Mouse (Mus musculus) CD4-positive naive resting alpha-beta T cell, adult 57 days (primary cell): ENCODE data around the gene Icam5. TPM values are rescaled to one million over a fixed set of nuclear protein-coding genes. Genes with fewer than 3 reads are reported as not detected.

ENCODE experiments used
- total RNA-seq: library from RNA; stranded (reverse); gene quantifications from one replicate; pipeline ENCODE4 v1.2.4, GENCODE M21; 2023

Gene Icam5
- 0.18 TPM for total RNA-seq

GRCm38 (mm10) chr9:21031896-21032351, at the start of gene Icam5:
Icam5 (plus strand) TSS chr9:21032073.

GRCm38 (mm10) chr9:21002627-21003551, 29.0 kb upstream of the Icam5 start, which contains the start of gene Mrpl4:
Mrpl4 (plus strand) TSS chr9:21002738.

DNA sequence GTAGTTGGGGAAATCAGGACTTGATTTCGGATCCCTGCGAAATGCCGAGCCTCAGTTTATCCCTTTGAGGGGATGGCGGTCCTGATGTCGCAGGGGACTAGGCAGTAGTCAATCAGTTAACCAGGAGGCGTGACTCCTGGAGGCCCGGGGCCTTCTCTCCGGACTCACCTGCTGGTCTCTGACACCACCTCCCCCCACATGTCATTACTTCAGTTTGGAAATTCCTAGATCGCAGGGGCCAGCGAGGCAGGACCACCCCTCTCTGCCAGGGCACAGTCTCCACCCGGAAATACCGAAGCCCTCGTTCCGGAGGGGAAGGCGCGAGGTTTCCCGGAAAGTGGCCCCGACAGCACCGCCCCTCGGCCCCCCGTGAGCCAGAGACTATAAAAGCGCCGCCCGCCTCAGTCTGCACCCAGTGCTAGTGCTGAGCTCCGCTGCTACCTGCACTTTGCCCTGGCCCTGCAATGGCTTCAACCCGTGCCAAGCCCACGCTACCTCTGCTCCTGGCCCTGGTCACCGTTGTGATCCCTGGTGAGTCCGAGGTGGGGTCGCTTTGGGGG, 16.2 kb upstream of the Icam5 start, which contains the start of gene Icam1:
Icam1 (plus strand) TSS at position 415 of the 560 bp plus-strand sequence.

GRCm38 (mm10) chr9:21029291-21030054, 2.4 kb upstream of the Icam5 start, which contains the start of gene Icam4:
Icam4 (plus strand) TSS chr9:21029373.

DNA sequence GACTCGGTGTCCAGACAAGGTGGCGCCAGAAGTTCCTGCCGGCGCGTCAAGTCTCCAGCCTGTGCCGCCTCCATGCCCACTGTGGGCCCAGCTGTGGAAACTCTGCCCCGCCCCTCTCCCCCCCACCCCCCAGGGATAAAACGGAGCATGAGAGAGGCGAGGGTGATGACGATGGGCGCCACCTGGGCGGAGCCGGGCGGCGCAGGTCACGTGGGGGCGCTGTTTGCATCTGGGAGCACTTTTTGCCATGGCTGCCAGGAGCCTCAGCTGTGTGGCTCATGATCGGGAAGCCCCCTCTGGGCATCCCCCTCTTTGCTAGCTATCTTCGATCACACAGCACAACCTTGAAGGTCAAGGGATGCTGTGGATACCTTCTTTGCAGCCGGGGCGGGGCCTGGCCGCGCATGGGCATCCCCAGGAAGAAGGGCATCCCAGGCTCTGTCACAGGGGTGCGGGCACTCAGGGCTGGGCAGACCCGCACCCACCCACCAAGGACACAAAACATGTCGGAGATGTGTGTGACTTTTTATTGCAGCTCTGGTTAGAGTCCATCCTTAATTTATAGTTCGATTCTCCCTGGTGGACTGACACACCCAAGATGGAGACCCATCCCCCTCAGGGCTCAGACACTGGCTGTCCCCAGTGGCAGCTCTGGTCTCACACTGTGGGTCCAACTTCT, 35.3 kb downstream of the Icam5 start, which contains the start of gene Zglp1:
Zglp1 (minus strand) TSS at position 88 of the 679 bp plus-strand sequence.

GRCm38 (mm10) chr9:21073044-21073840, 41.4 kb downstream of the Icam5 start, which contains the start of the genes Gm49373 and Fdx1l:
Gm49373 (minus strand) TSS chr9:21073096.
Fdx1l (minus strand) TSS chr9:21073614.

Other genes starting within 250 kb of the Icam5 start
- 0.12 TPM for gene Col5a3, start 217.0 kb upstream of the Icam5 start, total RNA-seq
- not detected for gene Rdh8, start 213.6 kb upstream of the Icam5 start, total RNA-seq
- 51.6 TPM for gene A230050P20Rik, start 163.4 kb upstream of the Icam5 start, total RNA-seq
- 2.5 TPM for gene Angptl6, start 152.3 kb upstream of the Icam5 start, total RNA-seq
- 87.1 TPM for gene Ppan, start 143.9 kb upstream of the Icam5 start, total RNA-seq
- gene Eif3g, start 133.4 kb upstream of the Icam5 start, total RNA-seq, result 188 TPM
- gene Dnmt1, start 72.2 kb upstream of the Icam5 start, total RNA-seq, result 82.3 TPM
- gene S1pr2, start 55.3 kb upstream of the Icam5 start, total RNA-seq, result 4.7 TPM
- gene Mrpl4, start 29.3 kb upstream of the Icam5 start, total RNA-seq, result 53.2 TPM
- gene Icam1, start 16.1 kb upstream of the Icam5 start, total RNA-seq, result 19.5 TPM
- gene Icam4, start 2.7 kb upstream of the Icam5 start, total RNA-seq, result not detected
- gene Zglp1, start 35.0 kb downstream of the Icam5 start, total RNA-seq, result not detected
- gene Gm49373, start 41.0 kb downstream of the Icam5 start, total RNA-seq, result 0.83 TPM
- gene Fdx1l, start 41.5 kb downstream of the Icam5 start, total RNA-seq, result 27.6 TPM
- gene Gm38431, start 59.9 kb downstream of the Icam5 start, total RNA-seq, result 9.4 TPM
- gene Raver1, start 59.9 kb downstream of the Icam5 start, total RNA-seq, result 112 TPM
- gene Tyk2, start 99.2 kb downstream of the Icam5 start, total RNA-seq, result 50.3 TPM
- 131 TPM for gene Cdc37, start 117.9 kb downstream of the Icam5 start, total RNA-seq
- 1.6 TPM for gene Pde4a, start 133.6 kb downstream of the Icam5 start, total RNA-seq
- 37.3 TPM for gene Keap1, start 207.3 kb downstream of the Icam5 start, total RNA-seq
- gene S1pr5, start 216.4 kb downstream of the Icam5 start, total RNA-seq, result 0.44 TPM
- gene Atg4d, start 233.2 kb downstream of the Icam5 start, total RNA-seq, result 51.6 TPM